Mouse (Mus musculus) gastrocnemius, adult 2 months (tissue): Measurements from ENCODE around the gene Otop2. TPM values are rescaled to one million over a fixed set of nuclear protein-coding genes. Genes with fewer than 3 reads are reported as not detected.
A peak's percentile ranks its signal among the peaks of the same experiment; 100 is the strongest.

ENCODE experiments used
- DNase-seq: peaks from one replicate; pipeline ENCODE4 v3.0.0; 2022
- H3K27ac ChIP-seq: fragments of 200-600 bp; 2 replicates; pipeline ENCODE4 v1.8.1; 2022; ENCODE audit warnings: mild to moderate bottlenecking
- H3K4me3 ChIP-seq: fragments of 200-600 bp; 2 replicates; pipeline ENCODE4 v1.8.1; 2022; ENCODE audit warnings: mild to moderate bottlenecking, moderate library complexity
- CTCF ChIP-seq: fragments of 200-600 bp; IDR thresholded peaks from 2 replicates; pipeline ENCODE4 v1.8.1; 2022; ENCODE audit warnings: antibody characterized with exemption, mild to moderate bottlenecking, moderate library complexity
- intact Hi-C: fragments of 180-260 bp; cut with DNase I; formaldehyde crosslinking; loops from one replicate; pipeline ENCODE4 v1.15.1; 2025
- long read RNA-seq, 2 experiments: library from polyadenylated mRNA; stranded (forward); transcript quantifications; one replicate each; pipeline ENCODE4 v2.0.0; 2021
- total RNA-seq, 2 experiments: library from RNA; stranded (reverse); gene quantifications; 2 replicates each; pipeline ENCODE4 v1.2.3; 2021

Gene Otop2
- not detected for total RNA-seq
- long read RNA-seq, experiment 1, result 0 reads
- long read RNA-seq, experiment 2, result 0 reads

DNA sequence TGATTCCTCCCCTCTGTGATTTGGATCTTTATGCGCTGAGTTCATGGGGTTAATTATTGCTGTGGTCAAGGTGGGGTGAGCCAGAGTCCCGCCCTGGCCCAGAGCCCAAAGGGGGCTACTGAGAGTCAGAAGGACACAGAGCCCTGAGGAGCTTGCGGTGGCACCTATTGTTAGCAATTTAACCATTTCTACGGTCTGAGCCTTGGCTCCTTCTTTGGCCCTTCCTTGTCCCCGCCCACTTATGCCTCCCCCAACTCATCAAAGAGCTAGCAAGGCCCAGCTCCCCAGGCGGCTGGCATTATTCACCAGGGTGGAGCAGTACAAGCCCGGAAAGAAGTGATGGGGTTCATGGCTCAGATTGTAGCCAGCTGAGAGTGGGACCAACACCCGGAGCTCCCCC, at the start of gene Otop2:
Gene Otop2, plus strand, starts transcription at position 301 of the 400 bp plus-strand sequence.
- intact Hi-C loops, result no loop called here
- no peak within 1 kb of the TSS for H3K4me3 ChIP-seq
- H3K27ac ChIP-seq, result no peak within 1 kb of the TSS
- DNase-seq, result peak; percentile 13
- TF ChIP-seq CTCF, result no peak

DNA sequence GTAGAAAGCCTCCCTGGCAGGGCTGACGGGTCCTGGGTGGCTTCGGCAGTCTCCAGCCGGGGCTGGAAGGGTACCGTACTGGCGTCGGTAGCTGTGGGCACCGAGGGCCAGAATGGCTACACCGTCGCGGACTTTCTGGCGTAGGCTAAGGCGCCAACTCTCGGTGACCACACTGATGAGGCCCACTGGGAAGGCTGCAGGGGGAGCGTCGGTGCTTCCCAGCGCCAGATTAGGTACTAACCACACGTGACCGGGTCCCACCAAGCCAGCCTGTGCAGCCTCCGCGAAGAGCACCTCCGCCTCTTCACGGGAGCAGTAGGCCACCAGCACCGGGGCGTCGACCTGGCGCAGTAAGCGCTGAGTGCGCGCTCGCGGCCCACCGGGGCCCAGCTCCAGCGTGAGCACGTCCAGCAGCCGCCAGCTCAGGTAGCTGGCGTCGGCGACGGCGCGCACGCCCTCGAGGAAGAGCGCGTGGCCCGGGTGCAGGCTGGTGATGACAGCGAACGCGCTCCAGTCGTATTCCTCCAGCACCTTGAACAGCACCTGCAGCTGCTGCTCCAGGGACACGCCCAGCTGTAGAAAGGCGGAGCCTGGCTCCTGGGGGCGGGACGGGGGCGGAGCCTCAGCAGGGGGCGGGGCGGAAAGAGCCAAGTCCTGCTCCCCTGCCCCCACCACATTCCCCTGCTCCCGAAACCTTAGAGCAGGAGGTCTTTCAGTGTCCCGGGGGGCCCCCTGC, 49.0 kb upstream of the Otop2 start:
- no peak overlapping the region; the same call in 1 of the 2 replicates for H3K4me3 ChIP-seq
- H3K27ac ChIP-seq, result no peak overlapping the region
- intact Hi-C loops, result no loop called here
- DNase-seq, result no peak
- no peak for TF ChIP-seq CTCF

DNA sequence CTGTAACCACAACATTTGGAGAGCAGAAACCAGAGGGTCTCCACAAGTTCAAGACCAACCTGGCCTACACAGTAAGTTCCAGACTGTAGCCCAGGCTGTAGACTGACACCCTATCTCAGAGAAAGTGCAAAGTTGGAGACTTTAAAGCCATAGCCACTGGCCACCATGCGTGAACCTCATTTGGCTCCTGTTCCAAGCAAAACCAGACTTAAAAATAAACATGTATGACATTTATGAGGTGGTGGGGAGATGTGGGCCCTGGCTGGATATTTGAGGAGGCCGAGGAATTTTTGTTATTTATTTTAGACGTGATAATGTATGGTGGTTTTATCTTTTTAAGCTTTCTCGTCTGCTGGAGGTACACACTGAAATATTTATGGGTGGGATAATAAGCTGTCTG, 47.8 kb upstream of the Otop2 start:
- no peak for DNase-seq
- intact Hi-C loops, result no loop called here

DNA sequence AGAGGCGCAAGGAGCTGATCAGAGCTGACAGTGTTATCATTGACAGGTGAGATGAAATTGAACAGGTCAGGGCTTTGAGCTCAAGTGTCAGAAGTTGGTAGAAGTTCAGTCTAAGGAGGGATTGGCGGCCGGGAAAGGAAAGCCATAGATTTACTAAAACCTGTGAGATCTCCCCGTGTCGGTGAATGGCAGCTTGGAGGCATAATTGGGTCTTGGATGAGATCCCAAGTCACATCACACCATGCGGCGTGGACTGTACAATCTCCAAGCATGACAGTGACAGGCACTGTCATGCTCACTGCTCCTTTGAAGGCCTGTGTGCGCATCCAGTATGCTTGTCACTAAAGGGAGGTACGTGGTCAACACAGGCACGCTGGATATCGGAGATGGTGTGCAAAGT, 44.0 kb upstream of the Otop2 start:
- H3K4me3 ChIP-seq, result no peak overlapping the region
- intact Hi-C loops, result no loop called here
- no peak for DNase-seq
- no peak for TF ChIP-seq CTCF
- H3K27ac ChIP-seq, result no peak overlapping the region

More for the DNA sequence above, 47.8 kb upstream of the Otop2 start:
- Histone ChIP-seq H3K4me3 (no peak overlapping the region), H3K27ac (no peak overlapping the region)
- TF ChIP-seq CTCF, result no peak

DNA sequence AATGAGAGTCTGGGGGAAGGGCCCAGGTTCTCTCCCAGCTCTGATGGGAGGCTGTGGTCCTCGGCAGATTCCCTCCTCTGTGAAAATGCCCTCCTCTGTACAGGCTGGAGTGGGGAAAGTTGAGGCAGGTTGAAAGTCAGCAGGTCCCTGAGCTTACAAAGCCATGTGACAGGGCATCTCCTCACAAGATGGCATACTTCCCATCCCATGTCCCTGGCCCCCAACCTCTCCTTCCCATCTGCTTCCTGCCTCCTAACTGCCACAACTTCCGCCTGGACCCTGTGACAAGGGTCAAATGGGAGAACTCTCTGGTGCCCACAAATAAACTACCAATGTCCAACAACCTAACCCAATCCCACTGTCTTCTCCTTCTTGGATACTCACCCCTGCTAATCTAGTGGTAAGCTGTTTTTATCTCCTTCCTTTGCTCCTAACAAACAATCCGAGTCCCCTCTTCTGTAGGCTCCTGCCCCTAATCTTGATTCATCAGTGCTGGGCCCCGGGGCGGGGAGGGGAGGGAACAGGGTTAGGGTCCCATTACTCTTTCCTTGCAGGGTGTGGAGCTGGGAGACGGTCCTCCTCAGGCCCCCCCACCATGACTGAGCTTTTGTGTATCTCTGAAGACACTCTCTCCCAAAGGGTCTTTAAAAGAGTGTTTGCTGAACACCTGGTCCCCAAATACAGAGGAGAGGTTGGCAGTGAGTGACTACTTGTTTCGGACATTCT, 42.7 kb upstream of the Otop2 start:
- H3K4me3 ChIP-seq, result no peak overlapping the region
- no peak for TF ChIP-seq CTCF

DNA sequence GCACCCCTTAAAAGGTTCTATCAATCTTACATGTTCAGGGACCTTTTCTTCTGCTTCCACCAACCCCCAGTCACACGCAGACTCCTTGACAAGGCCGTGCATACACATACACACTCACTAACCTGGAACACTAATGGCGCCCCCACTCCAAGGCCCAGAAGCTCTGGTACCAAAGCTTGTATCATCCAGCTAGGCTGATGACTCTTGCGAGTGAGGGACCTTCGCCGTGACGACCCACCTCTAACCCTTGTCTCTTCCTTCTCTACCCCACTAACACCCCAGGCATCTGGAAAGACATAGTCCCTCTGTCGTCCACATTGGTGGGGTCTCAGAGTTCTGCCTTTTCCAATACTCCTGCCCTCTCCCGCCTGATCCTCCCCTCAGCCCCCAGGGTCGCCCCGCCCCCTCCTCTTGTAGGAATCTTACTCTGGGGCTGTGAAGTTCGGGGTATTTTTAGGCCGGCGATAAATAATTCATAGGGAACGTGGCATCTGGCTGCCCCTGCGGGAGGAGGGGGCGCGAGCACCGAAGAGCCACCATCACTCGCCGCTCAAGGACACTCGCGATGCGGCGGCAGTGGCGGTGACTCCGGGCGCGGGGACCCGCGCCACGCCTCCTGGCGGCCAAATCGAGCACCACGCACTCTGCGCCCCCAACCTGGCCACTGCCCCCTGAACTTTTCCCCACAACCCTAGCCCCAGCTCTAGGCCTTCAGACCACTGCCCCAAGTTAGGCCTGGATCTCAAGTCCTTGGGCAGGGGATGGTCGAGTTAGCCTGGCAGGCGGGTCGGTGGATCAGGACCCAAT, 41.9 kb upstream of the Otop2 start:
- intact Hi-C loops, result no loop called here
- no peak overlapping the region for H3K27ac ChIP-seq
- DNase-seq, result no peak
- peak; percentile 65 for TF ChIP-seq CTCF
- no peak overlapping the region for H3K4me3 ChIP-seq

More for the DNA sequence above, 42.7 kb upstream of the Otop2 start:
- intact Hi-C loops, result no loop called here
- no peak overlapping the region for H3K27ac ChIP-seq
- DNase-seq, result no peak

DNA sequence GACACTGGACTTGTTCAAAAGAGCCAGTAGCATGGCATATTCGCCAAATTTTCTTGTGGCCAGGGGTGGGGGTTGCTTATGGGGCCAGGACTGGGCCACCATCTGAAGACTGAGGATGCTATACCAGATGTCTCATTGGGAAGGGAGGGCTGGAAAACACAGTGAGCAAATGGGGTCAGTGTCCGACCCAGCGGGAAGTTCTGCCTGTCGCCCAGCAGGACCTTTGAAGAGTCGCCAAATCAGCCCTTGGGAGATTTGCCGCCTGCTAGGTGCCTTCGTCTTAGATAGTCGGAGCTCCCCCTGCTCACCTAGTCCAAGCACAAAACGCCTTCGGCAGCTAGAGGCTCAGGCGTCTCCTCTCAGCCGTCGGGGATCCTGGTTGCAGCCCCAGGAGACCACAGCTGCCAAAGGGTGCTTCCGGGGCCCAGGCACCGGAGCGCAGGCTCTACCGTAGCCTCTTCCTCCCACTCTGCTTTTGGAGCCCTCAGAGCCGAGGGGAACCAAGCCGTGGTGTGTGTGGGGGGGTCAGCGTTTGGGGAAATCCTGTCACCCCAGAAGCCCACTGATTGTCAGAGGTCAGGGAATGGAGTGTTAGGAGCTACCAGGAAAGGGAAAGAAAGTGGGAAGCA, 41.1 kb upstream of the Otop2 start:
- TF ChIP-seq CTCF, result no peak
- intact Hi-C loops, result no loop called here

DNA sequence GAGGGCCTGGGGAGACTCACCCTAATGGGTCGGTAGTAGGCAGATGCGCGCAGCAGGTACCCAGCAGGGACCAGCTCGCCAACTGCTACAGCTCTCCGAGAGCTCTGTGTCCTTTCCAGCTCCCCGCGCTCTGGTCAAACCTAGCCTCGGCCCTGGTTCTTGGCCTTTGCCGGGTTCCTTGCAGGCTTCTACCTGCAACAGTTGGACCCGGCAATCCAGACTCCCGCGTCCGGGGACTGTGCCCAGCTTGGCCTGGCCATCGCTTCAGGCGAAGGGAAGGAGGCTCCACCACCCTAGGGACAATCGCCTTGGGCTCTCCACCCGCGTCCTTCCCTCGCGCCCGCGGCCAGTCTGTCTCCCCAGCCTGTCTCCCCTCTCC, 40.6 kb upstream of the Otop2 start:
- intact Hi-C loops, result no loop called here
- peak overlapping the region; percentile 63 for H3K4me3 ChIP-seq
- DNase-seq, result no peak
- no peak overlapping the region for H3K27ac ChIP-seq
- no peak for TF ChIP-seq CTCF

More for the DNA sequence above, 41.1 kb upstream of the Otop2 start:
- Histone ChIP-seq H3K4me3 (peak overlapping the region; percentile 6; the same call in 1 of the 2 replicates), H3K27ac (no peak overlapping the region)
- DNase-seq, result no peak

DNA sequence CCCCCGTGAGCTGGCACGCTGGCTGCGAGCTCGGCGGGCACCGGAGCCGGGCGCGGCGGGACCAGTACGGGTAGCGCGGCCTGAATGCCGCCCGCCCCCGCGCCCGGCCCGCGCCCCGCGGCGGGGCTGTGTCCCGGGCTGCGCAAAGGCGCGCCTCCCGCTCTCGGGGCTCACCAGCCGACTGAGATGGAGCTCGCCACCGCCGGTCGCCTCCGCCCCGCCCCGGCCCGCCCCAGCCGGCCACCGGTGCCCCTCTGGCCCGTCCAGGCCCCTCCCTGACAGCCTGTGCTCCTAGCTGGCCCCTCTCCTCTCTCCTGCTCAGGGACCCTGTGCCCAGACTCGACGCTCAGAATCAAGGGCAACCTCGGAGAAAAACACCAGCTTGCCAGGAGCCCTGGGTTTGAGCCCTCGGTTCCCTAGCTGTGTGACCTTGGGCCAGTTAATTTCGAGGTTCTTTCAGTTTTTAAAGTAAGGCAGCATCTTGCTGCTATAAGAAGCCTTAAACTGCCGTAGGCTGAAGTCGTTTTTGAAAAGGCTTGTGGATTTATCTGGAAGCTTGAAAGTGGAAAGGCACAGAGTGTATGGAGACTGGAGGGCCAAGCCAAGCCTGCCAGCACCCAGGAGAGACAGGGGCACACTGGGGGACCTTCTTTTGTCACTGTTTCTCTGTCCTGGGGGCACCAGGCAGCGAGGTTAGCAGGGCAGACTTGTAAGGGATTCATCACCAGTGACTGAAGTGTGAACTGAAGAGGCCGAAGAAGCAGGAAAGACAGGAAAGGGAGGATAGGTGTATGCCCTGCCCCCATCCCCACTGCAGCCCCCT, 39.7 kb upstream of the Otop2 start, which contains the start of gene Grin2c:
Gene Grin2c, minus strand, starts transcription at position 183 of the 823 bp plus-strand sequence.
- TF ChIP-seq CTCF, result no peak
- H3K4me3 ChIP-seq, result peak within 1 kb of the TSS; percentile 63
- intact Hi-C loops, result no loop called here

DNA sequence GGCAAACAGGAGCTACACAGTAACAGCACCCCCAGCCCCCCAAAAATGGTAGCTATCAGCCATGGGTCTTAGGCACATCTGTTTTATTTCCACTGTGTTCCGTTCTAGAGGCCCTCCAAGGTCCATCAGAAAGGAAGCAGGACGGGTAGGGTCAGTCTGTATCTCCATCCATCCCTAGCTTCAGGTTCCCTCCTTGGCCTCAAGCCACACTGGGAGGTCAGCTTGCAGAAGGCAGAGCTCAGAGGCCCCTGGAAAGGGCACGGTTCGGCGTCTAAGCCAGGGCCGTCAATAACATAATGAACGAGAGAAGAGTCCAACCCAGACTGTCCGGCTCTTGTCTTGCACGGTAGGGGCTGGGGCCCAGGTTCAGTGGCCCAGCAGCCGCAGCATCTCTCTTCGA, 39.0 kb upstream of the Otop2 start:
- no peak overlapping the region for H3K4me3 ChIP-seq
- no peak for TF ChIP-seq CTCF
- intact Hi-C loops, result no loop called here
- H3K27ac ChIP-seq, result no peak overlapping the region
- DNase-seq, result no peak

More for the DNA sequence above, 39.7 kb upstream of the Otop2 start, which contains the start of gene Grin2c:
- no peak for DNase-seq
- no peak within 1 kb of the TSS for H3K27ac ChIP-seq

DNA sequence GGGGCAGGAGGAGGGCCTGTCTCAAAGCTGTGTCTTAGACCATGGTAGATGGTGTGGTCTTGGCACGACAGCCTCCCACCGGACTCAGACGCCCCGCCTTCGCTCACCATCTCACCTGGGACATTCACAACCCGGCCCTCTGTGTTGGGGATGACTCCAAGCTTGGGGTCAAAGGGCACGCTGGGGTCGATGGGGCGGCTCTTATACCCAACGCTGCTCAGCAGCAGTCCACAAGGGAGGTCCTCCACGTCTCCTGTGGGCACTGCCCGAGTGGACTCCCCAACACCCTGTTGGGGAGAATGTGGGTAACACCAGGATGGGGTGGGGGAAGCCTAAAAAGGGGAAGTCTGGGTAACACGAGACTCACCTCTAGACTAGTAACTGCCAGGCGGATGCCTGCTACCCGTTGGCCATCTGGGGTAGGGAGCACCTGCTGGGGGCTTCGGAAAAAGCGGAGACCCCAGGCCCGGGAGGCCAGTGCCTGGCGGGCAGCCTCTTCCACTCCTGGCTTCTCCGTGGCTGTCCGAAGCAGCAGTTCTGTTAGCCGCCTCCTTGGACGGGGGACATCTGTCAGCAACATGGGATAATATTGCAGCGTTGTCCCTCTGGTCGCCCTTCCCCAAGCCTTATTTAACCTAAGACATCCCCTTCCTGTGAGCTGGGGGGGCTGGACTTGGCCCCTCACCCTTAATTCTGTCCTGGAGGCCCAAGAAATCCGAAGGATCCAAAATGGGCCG, 37.5 kb upstream of the Otop2 start:
- Histone ChIP-seq H3K4me3 (no peak overlapping the region), H3K27ac (no peak overlapping the region)
- DNase-seq, result no peak
- no peak for TF ChIP-seq CTCF
- intact Hi-C loops, result loop anchor here (1.0 to 10.0 kb wide), 3 partner anchors 67 to 185 kb away; no protein-coding TSS in a partner anchor
